Mouse (Mus musculus): Measurements from ENCODE around the gene Cpz.

The Cpz gene

GRCm38 (mm10) chr5:35541059-35541790 lies 15.7 kb upstream of the Cpz start:
- no peak for TF ChIP-seq GATA4 (IDR thresholded peaks at IDR 0.05; ENCODE audit: insufficient replicate concordance, low read length)

GRCm38 (mm10) chr5:35540555-35540954 lies 15.1 kb upstream of the Cpz start:
- no peak for TF ChIP-seq GATA4 (IDR thresholded peaks at IDR 0.05; ENCODE audit: insufficient replicate concordance, low read length)

GRCm38 (mm10) chr5:35539576-35539975 lies 14.1 kb upstream of the Cpz start:
- TF ChIP-seq GATA4 (IDR thresholded peaks at IDR 0.05; ENCODE audit: insufficient replicate concordance, low read length): no peak

GRCm38 (mm10) chr5:35538022-35538421 lies 12.5 kb upstream of the Cpz start:
- no peak for TF ChIP-seq GATA4 (IDR thresholded peaks at IDR 0.05; ENCODE audit: insufficient replicate concordance, low read length)

- no peak for TF ChIP-seq GATA4 (IDR thresholded peaks at IDR 0.05; ENCODE audit: insufficient replicate concordance, low read length)
Observed at GRCm38 (mm10) chr5:35537474-35537873, 12.0 kb upstream of the Cpz start.

GRCm38 (mm10) chr5:35536271-35536670 lies 10.8 kb upstream of the Cpz start:
- no peak for TF ChIP-seq GATA4 (IDR thresholded peaks at IDR 0.05; ENCODE audit: insufficient replicate concordance, low read length)

GRCm38 (mm10) chr5:35531586-35531985 lies 6.1 kb upstream of the Cpz start:
- TF ChIP-seq GATA4 (IDR thresholded peaks at IDR 0.05; ENCODE audit: insufficient replicate concordance, low read length): no peak

- TF ChIP-seq GATA4 (IDR thresholded peaks at IDR 0.05; ENCODE audit: insufficient replicate concordance, low read length): no peak
Observed at GRCm38 (mm10) chr5:35530442-35530841, 4.9 kb upstream of the Cpz start.

- no peak for TF ChIP-seq GATA4 (IDR thresholded peaks at IDR 0.05; ENCODE audit: insufficient replicate concordance, low read length)
Observed at GRCm38 (mm10) chr5:35524381-35524780, 1.1 kb downstream of the Cpz start.

GRCm38 (mm10) chr5:35523735-35524134 lies 1.8 kb downstream of the Cpz start:
- TF ChIP-seq GATA4 (IDR thresholded peaks at IDR 0.05; ENCODE audit: insufficient replicate concordance, low read length): no peak

GRCm38 (mm10) chr5:35516781-35517180 lies 8.7 kb downstream of the Cpz start:
- TF ChIP-seq GATA4 (IDR thresholded peaks at IDR 0.05; ENCODE audit: insufficient replicate concordance, low read length): no peak

GRCm38 (mm10) chr5:35510589-35510988 lies 14.9 kb downstream of the Cpz start:
- no peak for TF ChIP-seq GATA4 (IDR thresholded peaks at IDR 0.05; ENCODE audit: insufficient replicate concordance, low read length)

GRCm38 (mm10) chr5:35505016-35505415 lies 20.5 kb downstream of the Cpz start:
- TF ChIP-seq GATA4 (IDR thresholded peaks at IDR 0.05; ENCODE audit: insufficient replicate concordance, low read length): no peak

GRCm38 (mm10) chr5:35497344-35497743 lies 28.2 kb downstream of the Cpz start:
- TF ChIP-seq GATA4 (IDR thresholded peaks at IDR 0.05; ENCODE audit: insufficient replicate concordance, low read length): no peak

- no peak for TF ChIP-seq GATA4 (IDR thresholded peaks at IDR 0.05; ENCODE audit: insufficient replicate concordance, low read length)
Observed at GRCm38 (mm10) chr5:35495989-35496388, 29.5 kb downstream of the Cpz start.

- no peak for TF ChIP-seq GATA4 (IDR thresholded peaks at IDR 0.05; ENCODE audit: insufficient replicate concordance, low read length)
Observed at GRCm38 (mm10) chr5:35494773-35495390, 30.6 kb downstream of the Cpz start.

- TF ChIP-seq GATA4 (IDR thresholded peaks at IDR 0.05; ENCODE audit: insufficient replicate concordance, low read length): no peak
Observed at GRCm38 (mm10) chr5:35493770-35494169, 31.7 kb downstream of the Cpz start.
